Mouse (Mus musculus): Measurements from ENCODE around the gene Tril.
A peak's percentile ranks its signal among the peaks of the same experiment; 100 is the strongest.

Gene Tril

DNA sequence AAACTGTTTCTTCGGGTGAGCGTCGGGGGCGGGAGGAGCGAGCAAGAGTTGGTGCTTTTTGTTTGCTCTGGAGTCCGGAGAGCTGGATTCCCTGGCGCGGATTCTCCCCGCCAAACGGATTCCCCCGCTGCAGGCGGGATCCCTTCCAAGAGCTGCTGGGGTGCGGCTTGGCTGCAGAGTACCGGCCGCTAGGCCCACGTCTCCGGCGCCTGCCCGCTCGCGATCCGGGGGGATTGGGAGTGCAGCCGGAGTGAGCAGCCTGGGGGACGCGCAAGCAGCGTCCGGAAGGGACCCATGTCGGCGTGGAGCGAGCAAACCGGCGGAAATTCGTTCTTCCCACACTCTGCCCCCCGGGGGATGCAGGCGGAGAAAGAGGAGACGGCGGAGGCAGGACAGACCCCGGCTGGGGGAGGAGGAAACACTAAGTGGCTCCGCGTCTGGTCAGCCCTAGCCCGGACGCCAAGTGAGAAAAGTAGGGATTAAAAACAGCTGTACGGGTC, at the start of gene Tril:
Tril (minus strand) TSS at position 345 of the 500 bp plus-strand sequence.
- DNase-seq (ENCODE audit: low spot score): peak; percentile 69

DNA sequence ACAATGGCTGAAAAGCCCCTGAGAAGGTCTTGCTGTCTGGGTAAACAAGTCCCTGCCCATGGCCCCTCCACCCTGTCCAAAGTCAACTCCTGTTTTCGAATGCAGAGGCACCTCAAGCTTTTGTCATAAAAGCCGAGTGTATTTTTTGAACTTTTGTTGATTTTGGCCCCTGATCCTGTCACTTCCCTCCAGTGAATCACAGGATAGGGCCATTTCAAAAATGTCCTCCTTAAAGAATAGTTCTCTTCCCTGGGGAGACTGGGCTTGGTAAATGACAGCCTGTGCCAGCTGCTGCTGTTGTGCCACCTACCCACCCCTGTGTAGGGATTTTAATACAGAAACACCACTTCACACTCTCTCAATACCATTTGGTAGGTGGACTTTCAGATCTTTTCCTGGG, 42.4 kb upstream of the Tril start:
- DNase-seq (ENCODE audit: low spot score): no peak

DNA sequence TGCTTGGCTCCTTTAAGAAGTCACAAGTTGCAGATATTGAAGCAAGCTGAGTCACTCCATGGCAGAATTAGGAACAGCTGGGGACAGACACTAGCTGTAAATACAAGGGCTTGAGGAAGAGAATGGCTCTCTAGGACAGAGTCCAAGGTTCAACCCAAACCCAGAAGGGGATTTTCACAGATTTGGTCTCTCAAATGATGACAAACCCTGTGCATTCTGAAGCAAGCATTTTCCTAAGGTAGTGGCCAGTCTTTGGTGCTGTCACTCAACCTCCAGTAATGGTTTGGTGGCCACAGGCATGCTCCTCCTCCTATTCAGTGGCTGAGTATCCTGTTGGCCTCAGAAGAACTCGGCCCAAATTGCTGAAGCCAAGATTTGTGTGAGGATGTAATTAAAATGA, 38.5 kb upstream of the Tril start:
- DNase-seq (ENCODE audit: low spot score): no peak

DNA sequence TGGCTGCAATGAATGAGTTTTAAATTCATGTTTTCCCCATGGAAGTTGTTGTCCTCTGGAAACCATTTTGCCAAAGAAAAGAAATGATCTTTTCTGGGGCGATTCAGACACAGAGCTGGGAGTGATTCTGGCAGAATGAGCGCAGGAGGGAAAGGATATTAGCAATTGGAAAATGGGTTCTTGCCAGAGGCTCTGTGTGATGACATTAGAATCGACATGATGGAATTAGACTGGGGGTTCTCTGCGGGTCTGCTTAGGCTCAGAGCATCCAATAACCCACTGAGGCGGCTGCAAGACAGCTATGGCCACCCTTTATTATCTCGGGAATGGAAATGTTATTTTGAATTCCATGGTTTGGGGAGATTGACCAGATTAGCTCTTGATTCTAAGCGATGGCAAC, 37.2 kb upstream of the Tril start:
- DNase-seq (ENCODE audit: low spot score): no peak

DNA sequence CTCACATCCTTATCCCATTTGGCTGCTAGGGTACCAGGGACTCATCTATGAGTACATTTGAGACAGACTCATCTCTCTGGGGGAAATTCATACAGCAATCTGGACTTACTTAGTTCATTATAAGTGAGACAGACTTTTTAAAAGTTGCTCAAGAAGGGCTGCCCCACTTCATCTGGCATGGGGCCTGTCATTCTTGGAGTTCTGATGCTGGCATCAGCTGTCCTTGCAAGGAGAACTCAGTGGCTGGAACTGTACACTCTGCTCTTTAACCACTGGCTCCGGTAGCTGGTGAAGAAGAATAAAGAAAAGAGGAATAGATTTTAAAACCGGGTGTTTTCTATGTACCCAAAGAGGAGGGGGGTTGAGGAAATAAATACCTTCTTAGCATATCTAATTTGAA, 36.1 kb upstream of the Tril start:
- no peak for DNase-seq (ENCODE audit: low spot score)

DNA sequence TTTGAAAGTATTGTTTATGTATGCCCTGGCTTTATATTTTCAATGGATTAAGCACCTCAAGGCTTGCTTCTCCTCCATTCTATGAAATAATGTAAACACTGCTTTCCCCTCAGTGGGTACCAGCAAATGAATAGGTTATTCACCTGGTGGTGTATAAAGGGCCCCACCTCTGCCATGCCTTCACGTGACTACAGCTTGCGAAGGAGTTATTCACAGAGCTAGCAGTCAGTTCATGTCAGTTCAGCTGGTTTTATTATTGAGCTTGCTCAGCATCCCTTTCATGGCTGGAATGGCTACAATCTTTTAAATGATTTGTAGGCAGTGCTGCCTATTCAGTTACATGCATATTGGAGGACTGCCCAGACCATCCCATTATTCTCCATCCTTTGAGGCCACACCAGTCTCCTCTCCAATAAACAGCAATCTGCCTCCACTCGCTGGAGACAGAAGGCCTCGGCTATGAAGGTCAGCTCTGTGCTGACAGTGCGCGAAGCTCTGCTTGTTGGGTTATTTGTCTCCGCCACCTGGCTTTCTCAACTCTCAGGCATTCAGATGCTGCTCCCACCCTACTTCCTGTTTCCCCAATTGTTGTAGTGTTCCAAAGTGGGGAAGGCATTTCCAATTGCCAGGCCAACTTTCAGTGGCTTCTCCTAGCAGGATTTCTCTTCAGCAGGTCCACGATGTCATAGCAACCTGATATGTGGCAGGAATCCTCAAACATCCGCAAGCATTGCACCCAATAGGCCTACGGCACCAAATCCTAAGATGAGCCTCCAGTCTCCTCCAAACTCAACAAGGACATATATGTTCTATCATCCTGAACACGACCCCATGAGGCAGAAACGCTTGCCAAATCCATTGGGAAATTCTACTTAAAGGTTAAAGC, 34.6 kb upstream of the Tril start:
- DNase-seq (ENCODE audit: low spot score): no peak

DNA sequence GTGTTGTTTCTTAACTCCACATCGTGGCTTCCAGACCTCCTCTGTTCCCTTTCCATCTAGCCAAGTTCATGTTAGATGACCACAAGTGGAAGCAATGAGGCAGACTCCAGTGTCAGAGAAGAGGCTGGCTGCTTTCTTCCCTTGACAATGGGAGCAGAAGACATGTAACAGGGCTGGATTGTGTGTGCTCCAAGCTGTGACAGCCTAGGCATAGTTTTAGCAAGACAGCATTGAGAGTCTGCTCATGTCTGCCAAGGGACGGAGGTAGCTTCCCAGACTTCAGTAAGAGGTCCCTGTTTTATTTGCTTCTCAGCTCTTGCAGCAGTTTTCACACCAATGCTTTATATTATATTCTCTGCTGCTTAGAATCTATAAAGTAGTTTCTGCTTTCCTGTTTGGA, 33.6 kb upstream of the Tril start:
- no peak for DNase-seq (ENCODE audit: low spot score)

DNA sequence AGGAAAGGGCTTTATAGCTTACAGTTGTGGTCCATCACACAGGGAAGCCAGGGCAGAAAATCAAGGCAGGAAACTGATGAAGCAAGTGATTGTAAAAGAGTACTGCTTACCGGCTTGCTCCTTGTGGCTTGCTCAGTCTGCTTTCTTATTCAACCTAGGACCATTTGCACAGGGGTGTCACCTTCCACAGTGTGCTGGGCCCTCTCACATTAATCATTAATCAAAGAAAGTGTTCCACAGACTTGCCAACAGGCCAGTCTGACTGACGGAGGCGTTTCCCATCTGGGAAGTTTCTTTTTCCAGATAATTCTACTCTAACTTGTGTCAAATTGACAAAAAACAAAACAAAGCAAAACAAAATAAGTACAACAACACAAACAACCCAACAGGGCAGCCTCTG, 32.9 kb upstream of the Tril start:
- no peak for DNase-seq (ENCODE audit: low spot score)

DNA sequence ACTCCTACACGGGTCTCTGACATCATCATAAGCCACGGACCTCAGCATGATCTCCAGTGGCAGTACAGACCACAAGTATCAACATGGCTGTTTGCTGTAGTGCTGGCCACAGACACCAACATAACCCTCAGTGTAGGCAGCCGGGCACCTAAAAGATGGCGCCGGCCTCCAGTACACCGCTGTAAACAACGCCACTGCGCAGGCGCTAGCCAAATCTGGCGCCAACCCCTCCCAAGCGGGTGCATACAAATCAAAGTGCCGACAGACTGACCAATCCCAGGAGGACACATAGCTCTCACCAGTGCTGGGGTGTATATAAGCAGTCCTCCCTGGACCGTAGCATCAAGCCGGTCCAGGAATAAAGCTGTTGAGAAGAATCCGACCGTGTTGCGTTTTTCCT, 24.0 kb upstream of the Tril start:
- no peak for DNase-seq (ENCODE audit: low spot score)

DNA sequence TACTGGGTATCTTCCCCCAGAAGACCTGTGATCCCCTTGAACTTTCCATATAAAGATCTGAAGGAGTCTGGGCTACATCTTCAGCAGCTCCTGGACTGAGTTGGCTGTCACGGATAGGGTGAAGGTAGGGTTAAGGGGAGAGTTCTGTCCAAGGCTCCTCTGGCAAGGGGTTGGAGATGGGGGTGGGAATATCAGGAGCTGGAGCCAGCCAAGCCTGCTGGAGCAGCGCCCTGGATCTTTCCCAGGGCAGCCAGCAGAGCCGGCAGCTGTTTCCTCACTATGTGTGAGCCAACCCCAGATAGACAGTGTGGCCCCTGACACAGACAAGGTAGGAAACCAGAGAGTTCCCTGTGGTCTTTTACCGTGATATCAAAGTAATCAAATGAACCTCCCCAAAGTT, 4.6 kb upstream of the Tril start:
- DNase-seq (ENCODE audit: low spot score): no peak

DNA sequence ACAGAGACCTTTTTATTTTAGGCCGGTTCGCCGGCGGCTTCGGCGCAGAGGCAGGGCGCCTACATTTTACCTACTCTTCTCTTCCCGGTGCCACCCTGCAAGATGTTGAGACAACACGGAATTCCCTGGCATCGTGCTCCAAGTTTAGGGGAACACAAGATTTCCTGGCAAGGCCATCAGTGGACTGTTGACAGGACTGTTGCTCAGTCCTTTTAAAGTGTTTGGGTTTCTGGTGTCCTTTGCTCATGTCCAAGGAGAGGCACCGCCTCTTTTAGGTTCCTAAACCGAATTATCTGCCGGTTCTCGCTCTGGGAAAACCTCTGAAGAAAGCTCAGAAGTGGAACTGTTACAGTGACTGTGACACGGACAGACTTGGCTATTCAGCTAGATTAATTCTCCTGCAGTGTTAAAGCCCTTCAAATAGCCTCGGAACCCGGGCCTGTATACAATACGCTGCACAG, 441 bp upstream of the Tril start:
- peak; percentile 29 for DNase-seq (ENCODE audit: low spot score)

DNA sequence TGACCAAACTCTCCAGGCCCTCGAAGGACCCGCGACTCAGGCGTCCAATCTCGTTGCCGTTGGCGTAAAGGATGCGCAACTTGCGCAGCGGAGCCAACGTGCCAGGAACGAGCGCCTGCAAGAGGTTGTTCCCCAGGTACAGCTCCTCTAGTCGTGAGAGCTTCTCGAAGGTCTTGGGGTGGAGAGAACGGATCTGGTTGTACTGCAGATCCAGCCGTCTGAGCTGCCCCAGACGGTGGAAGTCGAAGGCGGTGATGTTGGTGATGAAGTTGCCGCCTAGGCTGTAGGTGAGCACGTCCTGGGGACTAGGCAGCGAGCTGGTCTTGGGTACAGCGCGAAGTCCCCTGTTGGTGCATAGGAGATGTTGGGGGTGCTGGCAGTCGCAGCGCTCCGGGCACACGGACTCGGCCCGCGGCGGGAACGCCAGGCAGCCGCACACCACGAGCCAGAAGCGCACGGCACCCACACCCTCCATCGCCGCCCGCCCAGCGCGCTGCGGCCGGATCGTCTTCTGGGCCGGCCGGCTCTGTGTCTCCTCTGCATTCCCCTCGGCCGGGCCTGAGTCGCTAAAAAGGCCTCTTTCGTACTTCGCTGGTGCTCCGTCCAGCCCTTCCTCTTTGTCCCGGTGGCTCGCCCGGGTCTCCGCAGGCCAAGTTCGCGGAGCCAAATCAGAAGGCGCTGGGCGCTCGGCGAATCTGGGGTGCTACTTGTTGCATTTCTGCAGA, 707 bp downstream of the Tril start:
- DNase-seq (ENCODE audit: low spot score): peak; percentile 43

DNA sequence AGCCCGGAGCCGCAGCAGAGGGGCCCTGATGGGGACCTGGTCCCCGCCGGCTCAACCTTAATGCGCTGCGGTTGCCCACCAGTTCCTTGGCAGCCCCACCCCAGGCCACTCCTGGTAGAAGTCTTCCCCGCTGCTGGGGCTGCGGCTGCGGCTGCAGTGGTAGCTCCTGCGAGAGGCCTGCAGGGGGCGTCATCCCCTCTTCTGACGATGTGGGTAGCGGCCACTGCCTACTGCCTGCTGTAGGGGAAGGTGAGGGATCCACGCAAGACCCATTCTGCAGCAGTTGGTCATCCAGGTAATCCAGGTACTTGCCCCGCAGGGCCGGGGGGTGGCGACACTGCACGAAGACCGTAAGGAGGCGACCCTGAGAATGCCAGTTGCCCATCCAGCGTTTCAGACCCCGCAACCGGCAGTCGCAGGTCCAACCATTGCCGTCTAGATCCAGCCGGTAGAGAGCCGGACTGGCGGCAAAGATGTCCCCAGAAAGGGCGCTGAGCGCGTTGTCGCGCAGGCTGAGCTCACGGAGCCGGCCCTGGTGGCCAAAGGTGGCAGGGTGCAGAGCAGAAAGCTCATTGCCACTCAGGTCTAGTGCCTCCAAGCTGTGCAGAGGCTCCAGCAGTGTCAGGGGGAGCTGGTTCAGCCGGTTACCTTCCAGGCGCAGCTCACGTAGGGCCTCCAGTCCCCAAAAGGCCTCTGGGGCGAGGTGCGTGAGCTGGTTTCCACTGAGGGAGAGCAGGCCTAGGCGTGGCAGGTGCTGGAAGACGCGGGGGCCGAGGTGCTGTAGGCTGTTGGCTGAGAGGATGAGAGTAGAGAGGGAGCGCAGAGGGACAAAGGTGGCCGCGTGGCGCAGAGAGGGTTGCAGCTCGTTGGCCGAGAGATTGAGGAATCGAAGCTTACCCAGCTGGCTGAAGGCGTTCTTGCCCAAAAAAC, 1.6 kb downstream of the Tril start:
- peak; percentile 45 for DNase-seq (ENCODE audit: low spot score)

DNA sequence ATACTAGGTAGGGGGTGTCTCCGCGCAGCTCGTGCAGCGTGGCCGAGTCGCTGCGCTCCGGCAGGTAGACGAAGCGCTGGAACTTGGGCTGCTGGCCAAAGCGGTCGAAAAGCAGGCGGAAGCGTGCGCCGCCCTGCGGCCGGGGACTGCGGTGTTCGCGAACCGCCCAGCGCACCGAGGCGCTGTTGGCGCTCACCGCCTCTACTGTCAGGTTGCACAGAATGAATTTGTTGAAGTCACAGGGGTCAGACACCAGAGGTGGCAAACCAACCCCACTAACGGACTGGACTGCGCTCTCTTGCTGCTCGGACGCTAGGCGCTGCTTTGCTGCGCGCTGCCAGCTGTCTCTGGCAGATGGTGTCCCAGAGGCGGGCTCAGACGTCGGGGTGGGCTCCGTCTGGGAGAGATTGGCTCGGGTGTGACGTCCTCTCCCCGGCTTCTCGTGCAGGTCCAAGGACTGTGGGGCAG, 2.3 kb downstream of the Tril start:
- DNase-seq (ENCODE audit: low spot score): peak; percentile 78

DNA sequence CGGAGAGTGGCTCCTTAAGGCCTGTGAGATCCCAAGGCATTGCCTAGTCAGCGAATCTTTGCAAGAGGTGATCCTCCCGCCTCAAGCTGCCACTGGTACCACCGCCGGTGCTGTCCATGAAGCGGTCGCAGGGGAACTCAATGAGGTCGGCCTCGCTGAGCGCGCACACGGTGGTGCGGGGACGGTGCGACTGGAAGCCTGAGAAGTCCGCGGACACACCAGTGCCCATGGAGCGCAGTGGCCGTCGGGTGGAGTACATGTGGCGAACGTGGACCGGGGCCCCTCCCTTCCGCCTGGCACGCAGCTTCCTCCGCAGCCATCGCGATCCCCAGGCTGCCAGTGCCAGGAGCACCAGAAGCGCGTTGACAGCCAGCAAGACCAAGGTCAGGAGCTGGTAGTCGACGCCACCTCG, 2.9 kb downstream of the Tril start:
- peak; percentile 18 for DNase-seq (ENCODE audit: low spot score)

DNA sequence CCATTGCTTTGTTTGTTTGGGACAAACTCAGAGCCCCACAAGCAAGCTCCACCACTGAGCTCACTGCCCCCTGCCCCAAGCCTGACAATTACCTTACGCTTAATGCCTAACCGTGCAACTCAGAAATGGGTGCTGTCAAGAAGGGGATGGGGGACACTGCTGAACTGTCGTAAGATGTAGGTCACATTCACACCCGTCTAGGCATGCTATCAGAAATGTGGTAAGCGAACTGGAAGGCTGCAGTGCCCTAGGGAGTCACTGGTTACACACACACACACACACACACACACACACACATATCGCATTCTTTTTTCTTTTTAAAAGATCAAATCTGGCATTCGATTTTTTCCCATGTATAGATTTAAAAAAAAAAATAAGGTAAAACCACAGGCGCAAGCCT, 4.0 kb downstream of the Tril start:
- DNase-seq (ENCODE audit: low spot score): no peak

DNA sequence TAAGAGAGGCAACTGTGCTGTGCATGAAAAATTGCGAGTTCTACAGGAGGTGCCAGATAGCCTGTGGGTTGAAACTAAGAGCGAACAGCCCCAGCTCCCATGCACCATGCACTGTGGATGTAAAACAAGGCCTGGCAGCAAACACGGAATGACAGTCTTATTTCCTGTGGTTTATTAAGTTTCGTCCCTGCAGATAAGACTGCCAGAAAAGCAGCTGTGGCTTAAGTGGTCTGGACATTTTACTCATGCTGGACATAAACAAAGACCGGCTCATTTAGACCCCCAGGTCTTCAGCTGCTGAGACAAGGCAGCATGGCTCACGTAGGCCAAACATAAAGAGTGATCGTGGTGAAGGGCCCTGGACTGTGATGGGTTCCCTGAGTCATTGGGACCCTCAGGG, 4.9 kb downstream of the Tril start:
- no peak for DNase-seq (ENCODE audit: low spot score)

DNA sequence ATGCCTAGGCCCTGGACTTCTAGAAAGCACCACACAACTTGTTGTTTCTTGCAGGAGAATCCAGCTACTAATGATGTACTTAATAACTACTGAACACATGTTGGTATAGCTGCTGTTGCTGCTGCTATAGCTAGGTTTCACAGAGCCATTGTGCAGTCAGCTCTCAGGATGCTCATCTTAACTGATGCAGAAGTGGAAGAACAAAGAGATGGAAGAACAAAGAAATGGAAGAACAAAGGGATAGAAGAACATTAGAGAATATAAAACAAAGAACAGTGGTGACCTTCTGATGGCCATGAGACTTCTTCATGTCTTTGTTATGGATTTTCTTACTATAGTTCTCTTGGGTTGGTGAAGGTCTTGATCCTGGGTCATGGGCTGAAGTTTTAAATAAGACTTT, 6.4 kb downstream of the Tril start:
- DNase-seq (ENCODE audit: low spot score): no peak

DNA sequence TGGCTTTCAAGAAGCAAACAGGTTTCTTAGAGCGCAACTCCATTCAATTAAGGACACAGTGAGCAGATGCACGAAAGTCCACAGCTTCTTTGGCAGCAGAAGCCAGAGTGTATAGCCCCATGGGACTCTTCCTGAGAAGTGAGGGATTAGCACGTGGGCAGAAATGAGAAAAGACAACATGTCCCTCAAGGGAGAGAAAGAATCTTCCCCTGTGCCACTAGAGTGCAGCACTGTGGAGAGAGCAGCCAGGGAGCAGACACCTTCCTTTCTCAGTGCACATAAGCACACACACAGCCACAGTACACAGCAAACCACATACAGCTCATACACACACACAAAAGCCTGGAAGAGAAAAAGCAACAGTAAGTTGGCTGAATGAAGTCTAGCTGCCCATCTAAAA, 8.4 kb downstream of the Tril start:
- no peak for DNase-seq (ENCODE audit: low spot score)

DNA sequence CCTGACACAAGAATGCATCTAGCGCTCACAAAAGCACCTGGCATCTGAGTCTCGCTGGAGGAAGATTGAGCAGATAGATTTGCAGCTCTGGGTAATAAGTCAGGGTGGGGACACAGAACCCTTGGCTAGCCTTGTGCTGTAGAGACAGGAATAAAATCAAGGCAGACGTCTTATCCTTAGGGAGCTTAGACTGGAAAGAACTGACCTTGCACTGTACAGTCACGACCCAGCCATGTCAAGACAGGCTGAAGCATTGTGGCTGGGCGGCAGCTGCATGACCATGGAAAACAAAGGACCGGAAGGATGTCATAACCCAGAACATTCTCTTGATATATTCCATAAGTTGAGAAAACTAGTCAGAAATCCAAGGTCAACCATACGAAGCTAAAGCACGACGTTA, 11.8 kb downstream of the Tril start:
- DNase-seq (ENCODE audit: low spot score): no peak

DNA sequence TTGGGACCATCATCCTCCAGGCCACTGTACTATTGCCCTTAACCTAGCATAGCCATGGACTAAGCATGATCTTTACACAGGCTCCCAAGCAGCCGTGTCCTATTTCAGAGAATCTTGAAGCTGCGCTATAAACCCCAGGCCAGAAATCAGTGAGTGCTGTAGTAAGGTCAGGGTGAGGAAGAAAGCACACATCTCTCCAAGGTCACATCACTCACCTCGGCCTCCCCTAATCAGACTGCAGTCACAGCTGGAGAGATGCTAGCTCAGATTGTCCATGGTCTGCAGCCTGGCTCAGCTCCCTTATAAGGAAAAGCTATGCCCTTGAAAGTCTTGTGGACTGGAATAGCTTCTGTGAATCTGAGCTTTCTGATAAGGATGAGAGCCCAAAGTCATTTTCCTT, 13.4 kb downstream of the Tril start:
- no peak for DNase-seq (ENCODE audit: low spot score)

DNA sequence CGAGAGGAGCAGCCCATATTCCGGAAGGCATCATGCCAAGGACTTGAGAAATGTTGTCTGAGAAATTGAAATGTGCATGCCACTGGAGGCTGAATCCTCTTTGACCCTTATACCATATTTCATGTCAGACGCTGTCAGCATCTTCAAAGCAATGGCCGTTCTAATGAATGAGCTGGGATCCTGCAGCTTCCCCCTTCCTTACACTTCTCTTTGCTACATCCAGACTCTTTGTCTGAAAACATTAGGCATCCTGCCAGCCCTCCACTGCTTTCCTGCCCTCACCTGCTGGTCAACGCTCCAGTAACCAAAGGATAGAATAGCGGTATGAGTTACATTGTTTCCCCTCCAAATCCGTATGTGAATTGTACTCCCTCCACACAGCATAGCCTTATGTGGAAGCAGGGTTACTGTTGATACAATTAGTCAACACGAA, 14.0 kb downstream of the Tril start:
- DNase-seq (ENCODE audit: low spot score): no peak

All from urinary bladder, postnatal 25 days (tissue).